Mouse (Mus musculus) frontal cortex, postnatal 14 days (tissue): Measurements from ENCODE around the gene Brs3.

Experiments
- DNase-seq, 2 experiments: peaks; one replicate each; pipeline ENCODE4 v3.0.0; 2022; ENCODE audit warnings: low spot score in 2 of 2

The Brs3 gene

DNA sequence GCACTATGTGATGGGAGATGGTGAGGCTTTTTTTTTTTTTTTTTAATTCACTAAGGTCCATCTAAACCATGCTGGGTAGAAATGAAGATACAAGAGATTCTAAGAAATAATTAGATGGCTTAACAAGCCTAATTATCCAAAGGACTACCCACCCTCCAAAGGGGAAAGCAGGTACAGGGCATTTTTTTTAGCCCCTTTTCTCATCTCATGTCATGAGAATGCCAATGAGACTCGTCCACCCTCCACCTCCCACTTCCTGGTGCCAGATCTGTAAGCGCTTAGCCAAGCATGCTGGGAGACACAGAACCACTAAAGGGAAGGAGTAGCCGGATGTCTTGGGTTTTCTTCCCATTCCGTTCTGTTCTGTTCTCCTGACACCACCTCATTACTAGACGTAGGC, at the start of gene Brs3:
Brs3 (plus strand) TSS at position 301 of the 400 bp plus-strand sequence.
- DNase-seq = no peak

DNA sequence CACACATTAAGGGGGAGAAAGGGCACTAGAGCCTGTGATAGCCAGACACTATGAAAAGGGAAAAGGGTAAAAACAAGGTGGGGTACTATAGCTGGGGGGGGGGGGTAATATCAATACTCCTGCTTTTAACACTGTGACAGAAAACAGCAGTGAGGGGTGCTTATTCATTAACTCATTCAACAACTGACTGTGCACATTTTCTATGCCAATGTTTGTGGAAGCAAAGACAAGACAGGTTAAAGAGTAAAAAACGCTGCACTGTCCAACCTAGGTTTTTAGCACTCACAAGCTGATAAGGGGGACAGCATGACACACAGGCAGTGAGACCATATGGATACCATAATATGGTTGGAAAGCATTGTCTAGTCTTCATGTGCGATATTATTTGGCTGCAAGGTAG, 30.0 kb upstream of the Brs3 start:
- DNase-seq = no peak

DNA sequence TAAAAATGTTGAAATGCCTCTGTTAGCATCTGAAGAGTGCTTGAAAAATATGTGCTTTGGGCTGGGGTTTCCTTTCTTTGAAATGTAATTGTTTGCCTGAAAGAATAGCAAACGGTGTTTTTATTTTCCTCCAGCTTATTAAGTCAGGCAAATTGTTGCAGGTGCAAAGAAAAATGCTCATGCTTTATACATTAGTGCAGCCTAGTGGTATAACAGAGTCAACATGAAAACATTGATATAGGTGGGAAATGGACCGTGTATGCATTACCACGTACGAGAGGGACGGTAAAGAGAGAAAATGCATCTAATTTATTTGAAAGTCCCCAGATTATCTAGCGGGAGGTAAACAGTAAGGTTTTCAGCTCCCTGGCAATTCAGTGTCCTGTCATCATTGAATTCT, 995 bp downstream of the Brs3 start:
- no peak for DNase-seq

DNA sequence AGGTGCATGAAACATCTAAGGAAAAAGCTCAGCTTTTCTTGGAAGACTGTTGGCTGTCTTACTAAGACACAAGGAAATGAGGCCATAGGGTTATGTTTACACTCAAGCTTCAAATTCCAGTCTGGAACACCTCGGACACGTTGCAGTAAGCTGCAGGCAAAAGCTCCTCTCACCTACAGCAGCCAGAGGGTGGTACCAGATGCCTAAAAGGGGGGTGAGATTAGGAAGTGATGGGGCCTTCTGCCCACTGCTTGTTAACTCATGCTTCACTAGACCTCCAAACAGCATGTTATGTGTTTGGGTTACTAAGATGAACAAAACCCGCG, 9.9 kb downstream of the Brs3 start:
- no peak for DNase-seq

DNA sequence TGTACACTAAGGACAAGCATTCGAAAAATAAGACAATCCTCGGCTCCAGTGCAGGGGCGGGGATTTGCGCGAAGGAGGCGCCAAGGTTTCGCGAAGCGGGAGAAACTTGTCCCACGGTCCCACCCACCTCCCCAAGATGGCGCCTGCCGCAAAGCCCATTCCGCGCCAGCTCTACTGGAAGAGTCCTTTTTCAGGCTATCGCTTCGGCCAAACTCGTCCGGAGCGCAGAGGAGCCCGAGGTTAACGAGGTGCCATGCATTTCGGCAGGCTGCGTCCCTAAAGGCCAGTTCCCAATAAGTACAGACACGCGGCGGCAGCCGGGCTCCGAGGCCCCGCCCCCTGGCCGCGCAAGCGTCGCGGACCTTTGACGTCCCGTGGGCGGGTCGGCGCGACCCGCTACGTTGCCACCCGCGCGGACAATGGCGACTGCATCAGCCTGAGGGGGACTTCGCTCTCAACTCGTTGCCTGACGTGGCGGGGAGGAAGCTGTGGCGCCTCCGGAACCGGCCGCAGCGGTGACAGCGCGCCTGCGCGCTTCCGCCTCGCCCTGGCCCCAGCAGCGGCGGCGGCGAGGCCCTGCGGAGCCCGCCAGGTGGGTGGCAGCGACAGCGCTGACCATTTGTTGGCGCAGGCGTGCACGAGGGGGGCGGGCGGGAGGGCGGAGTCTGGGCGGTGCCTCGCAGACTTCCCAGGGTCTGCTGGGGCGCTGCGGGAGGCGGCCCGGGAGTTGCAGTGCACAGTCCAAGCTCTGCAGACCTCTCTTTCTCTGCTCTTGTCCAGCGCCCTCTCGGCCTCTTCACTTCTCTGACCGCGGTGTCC, 10.5 kb downstream of the Brs3 start, which contains the start of gene Htatsf1:
Htatsf1 (plus strand) TSS at position 410 of the 819 bp plus-strand sequence.
- DNase-seq = peak; percentile 65 to 72

DNA sequence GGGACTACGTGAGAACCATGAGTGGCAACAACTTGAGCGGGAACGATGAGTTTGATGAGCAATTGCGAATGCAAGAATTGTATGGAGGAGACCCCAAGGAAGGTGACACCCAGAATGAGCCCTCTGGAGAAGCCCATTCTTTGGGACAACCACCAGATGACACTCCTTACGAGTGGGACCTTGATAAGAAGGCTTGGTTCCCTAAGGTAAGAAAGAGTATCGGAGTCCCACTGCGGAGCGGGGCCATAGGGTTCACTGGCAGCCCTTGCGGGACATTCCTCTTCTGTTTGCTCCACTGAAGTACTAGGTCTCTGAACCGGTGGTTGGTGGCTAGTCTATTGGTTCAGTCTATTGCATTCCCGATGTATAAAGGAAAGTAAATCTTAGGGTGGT, 11.1 kb downstream of the Brs3 start:
- DNase-seq = no peak

DNA sequence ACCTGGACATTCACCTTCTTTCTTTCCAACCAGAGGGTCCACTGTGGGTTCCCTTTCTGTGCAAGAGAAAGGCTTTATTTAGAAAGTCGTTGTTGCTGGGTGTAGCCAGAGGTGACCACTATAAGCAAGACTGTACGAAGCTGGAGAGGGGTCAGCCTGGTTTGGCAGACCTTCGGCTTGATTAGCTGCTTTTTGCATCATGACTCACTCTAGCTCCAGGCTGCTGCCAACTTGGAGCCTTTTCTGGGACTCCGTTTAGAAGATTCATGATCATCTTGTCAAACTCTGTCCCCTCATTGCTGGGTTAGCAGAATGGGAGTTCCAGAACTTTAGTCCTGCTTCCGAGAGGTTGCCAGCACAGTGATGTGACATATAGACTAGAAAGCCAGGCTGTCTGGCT, 38.6 kb downstream of the Brs3 start:
- DNase-seq = no peak

DNA sequence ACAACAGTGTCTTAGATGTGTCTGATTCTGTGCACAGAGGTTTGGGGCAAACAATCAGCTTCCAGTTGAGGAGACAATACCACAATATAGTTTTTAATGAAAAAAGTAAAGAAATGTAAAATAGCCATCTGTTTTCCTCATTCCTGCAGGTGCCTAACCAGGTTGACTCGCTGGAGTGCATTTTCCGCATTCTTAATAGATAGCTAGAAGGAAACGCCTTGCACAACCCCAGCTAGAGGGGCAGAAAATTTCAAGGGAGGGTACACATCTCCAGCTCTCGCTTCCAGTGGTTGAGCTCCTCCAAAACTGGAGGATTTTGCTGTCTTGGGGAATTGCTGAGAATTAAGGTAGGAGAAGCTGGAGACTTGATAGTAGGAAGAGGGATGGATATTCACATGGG, 44.9 kb downstream of the Brs3 start, which contains the start of gene Vgll1:
Vgll1 (plus strand) TSS at position 301 of the 400 bp plus-strand sequence.
- no peak for DNase-seq
